ENCODE assay signal across 19 mouse cellular contexts in the genomic region with DNA sequence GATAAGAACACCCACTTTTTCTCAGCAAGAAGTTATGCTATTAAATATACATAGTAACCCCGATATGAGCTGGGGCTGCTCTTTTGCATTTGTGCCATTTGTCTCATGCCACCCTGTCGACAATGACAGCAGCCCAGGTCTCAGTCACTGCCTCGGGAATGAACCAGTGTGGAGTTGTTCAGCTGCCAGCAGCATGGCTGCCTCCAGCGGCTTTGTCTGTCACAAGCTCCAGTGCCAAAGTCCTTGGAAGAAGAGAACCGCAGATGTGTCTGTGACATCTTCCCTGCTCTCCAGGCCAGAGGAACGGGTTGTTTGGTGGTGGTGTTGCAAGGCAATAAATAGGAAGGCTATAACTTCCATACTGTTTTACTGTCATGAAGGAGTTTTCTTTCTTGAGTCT.
A peak's percentile ranks its signal among the peaks of the same experiment; 100 is the strongest.
DNase-seq lines count a peak whose midpoint lies in the region; ATAC-seq and TF ChIP-seq lines count a peak whose summit lies in the region.
"Had no signal": no experiment of that assay in that cellular context is flagged by ENCODE, and none has a peak within 500 bp of the region (broad histone marks: within the 10 kb centered on the region; RNA-seq: fewer than 3 reads in every experiment).

No protein-coding gene starts in this region.

- no peak overlapping the region for H3K4me3 ChIP-seq in heart, embryonic 11.5 days (ENCODE audit: low read depth, low read length)
- no peak overlapping the region for H3K4me3 ChIP-seq in lung, embryonic 14.5 days (ENCODE audit: low read depth, low read length)
- H3K4me3 ChIP-seq in cerebellum, adult 2 months (replicated peaks; ENCODE audit: insufficient read depth, low read depth, low read length): no peak overlapping the region
- H3K4me3 ChIP-seq: forebrain, embryonic 13.5 days; hindbrain, embryonic 13.5 days; limb, embryonic 13.5 days; liver, embryonic 13.5 days; midbrain, embryonic 10.5 days; neural tube, embryonic 12.5 days had no signal

- no peaks in the 10 kb centered on the region for H3K4me1 ChIP-seq in heart, embryonic 11.5 days (ENCODE audit: control insufficient read depth, insufficient read depth, low read length)
- H3K4me1 ChIP-seq in lung, embryonic 14.5 days (ENCODE audit: insufficient read depth): no peaks in the 10 kb centered on the region
- peaks cover 9% of the 10 kb centered on the region; the same call in 1 of the 2 replicates for H3K4me1 ChIP-seq in cerebellum, adult 2 months (ENCODE audit: control insufficient read depth, insufficient read depth, low read length)
- H3K4me1 ChIP-seq: forebrain, embryonic 13.5 days; hindbrain, embryonic 13.5 days; limb, embryonic 13.5 days; liver, embryonic 13.5 days; midbrain, embryonic 10.5 days; neural tube, embryonic 12.5 days had no signal

- WGBS in heart, embryonic 11.5 days (ENCODE audit: insufficient replicate concordance): 65% methylated on average over 6 of the region's 6 CpGs
- 53% methylated on average over 6 of the region's 6 CpGs for WGBS in lung, embryonic 14.5 days
- 43% methylated on average over 6 of the region's 6 CpGs for WGBS in cerebellum, adult 2 months

- TF ChIP-seq POLR2A in cerebellum, adult 2 months (IDR thresholded peaks at IDR 0.05; ENCODE audit: borderline replicate concordance, insufficient read depth, low read length): no peak

- no peaks in the 10 kb centered on the region for H3K36me3 ChIP-seq in heart, embryonic 11.5 days (ENCODE audit: control insufficient read depth, insufficient read depth, low read length)
- H3K36me3 ChIP-seq in lung, embryonic 14.5 days (ENCODE audit: insufficient read depth): no peaks in the 10 kb centered on the region
- H3K36me3 ChIP-seq: hindbrain, embryonic 13.5 days; limb, embryonic 13.5 days; liver, embryonic 13.5 days; midbrain, embryonic 10.5 days; neural tube, embryonic 12.5 days had no signal

- no peak overlapping the region for H3K4me2 ChIP-seq in heart, embryonic 11.5 days
- no peak overlapping the region for H3K4me2 ChIP-seq in lung, embryonic 14.5 days
- H3K4me2 ChIP-seq: forebrain, embryonic 13.5 days; hindbrain, embryonic 13.5 days; limb, embryonic 13.5 days; liver, embryonic 13.5 days; neural tube, embryonic 12.5 days had no signal

- H3K9ac ChIP-seq in heart, embryonic 11.5 days (ENCODE audit: low read depth, low read length): no peak overlapping the region
- no peak overlapping the region for H3K9ac ChIP-seq in lung, embryonic 14.5 days
- H3K9ac ChIP-seq: forebrain, embryonic 13.5 days; hindbrain, embryonic 13.5 days; limb, embryonic 13.5 days; liver, embryonic 13.5 days; neural tube, embryonic 12.5 days had no signal

- no peak for TF ChIP-seq CTCF in lung, embryonic 14.5 days (IDR thresholded peaks at IDR 0.05; ENCODE audit: low read depth)
- TF ChIP-seq CTCF in cerebellum, adult 2 months (IDR thresholded peaks at IDR 0.05; ENCODE audit: borderline replicate concordance, insufficient read depth, low read depth, low read length): no peak

- no peak overlapping the region for H3K27ac ChIP-seq in heart, embryonic 11.5 days (ENCODE audit: low read depth, low read length)
- no peak overlapping the region for H3K27ac ChIP-seq in lung, embryonic 14.5 days (ENCODE audit: low read depth)
- no peak overlapping the region for H3K27ac ChIP-seq in cerebellum, adult 2 months (ENCODE audit: insufficient read depth, low read length)
- H3K27ac ChIP-seq: forebrain, embryonic 13.5 days; hindbrain, embryonic 13.5 days; limb, embryonic 13.5 days; liver, embryonic 13.5 days; macrophage; midbrain, embryonic 10.5 days; neural tube, embryonic 12.5 days had no signal

- DNase-seq in heart, adult 8-10 months (ENCODE audit: low spot score): peak; percentile 2
- DNase-seq in lung, embryonic 14.5 days: peak; percentile 11
- DNase-seq in lung, adult 18-20 months: no peak
- DNase-seq in cerebellum, adult 2 months: peak; percentile 33 to 34
- DNase-seq in cerebellum, postnatal 36 days: peak; percentile 14 to 18
- no peak for DNase-seq in adrenal gland, postnatal 14 days
- DNase-seq: adrenal gland, adult 2 months; gastrocnemius, postnatal 25 days; kidney, adult 11 months; liver, embryonic 13.5 days; right cerebral cortex, adult 18-20 months; thymus, postnatal 25 days had no signal

- H3K9me3 ChIP-seq in heart, embryonic 11.5 days (replicated peaks; ENCODE audit: control insufficient read depth, low read length): no peaks in the 10 kb centered on the region
- H3K9me3 ChIP-seq in lung, embryonic 14.5 days (ENCODE audit: low read depth, low read length): no peaks in the 10 kb centered on the region
- H3K9me3 ChIP-seq: forebrain, embryonic 13.5 days; hindbrain, embryonic 13.5 days; limb, embryonic 13.5 days; liver, embryonic 13.5 days; midbrain, embryonic 10.5 days had no signal

- ATAC-seq in heart, embryonic 11.5 days (replicated peaks; ENCODE audit: insufficient number of reproducible peaks, low FRiP score, low TSS enrichment): no peak
- ATAC-seq in lung, embryonic 14.5 days (ENCODE audit: insufficient read depth): peak; percentile 24; the same call in 1 of the 2 replicates
- ATAC-seq: forebrain, embryonic 13.5 days had no signal

- H3K27me3 ChIP-seq in heart, embryonic 11.5 days (ENCODE audit: control insufficient read depth, insufficient read depth, low read length): no peaks in the 10 kb centered on the region
- no peaks in the 10 kb centered on the region for H3K27me3 ChIP-seq in lung, embryonic 14.5 days (ENCODE audit: insufficient read depth, low read length)
- H3K27me3 ChIP-seq in cerebellum, adult 2 months (ENCODE audit: control insufficient read depth, insufficient read depth, low read length): no peaks in the 10 kb centered on the region
- H3K27me3 ChIP-seq: forebrain, embryonic 13.5 days; hindbrain, embryonic 13.5 days; limb, embryonic 13.5 days; liver, embryonic 13.5 days; neural tube, embryonic 12.5 days had no signal

Comparison
In these comparisons a context has a peak if more than half of its experiments do, and no peak if none do; other contexts are left out.
1. DNase-seq: peak in heart, adult 8-10 months (single experiment), lung, embryonic 14.5 days (single experiment), cerebellum, adult 2 months (2 of 2) and cerebellum, postnatal 36 days (2 of 2); none in lung, adult 18-20 months (0 of 2) and adrenal gland, postnatal 14 days (single experiment).